Mouse (Mus musculus) kidney, adult 8-10 months (tissue): ENCODE data around the gene Ecpas.

Experiments
- DNase-seq, 2 experiments: peaks; one replicate each; pipeline ENCODE4 v3.0.0; 2022

Ecpas gene

GRCm38 (mm10) chr4:58910175-58911068, 2.1 kb downstream of the Ecpas start:
- no peak for DNase-seq

GRCm38 (mm10) chr4:58907453-58907852, 5.1 kb downstream of the Ecpas start:
- DNase-seq = no peak

- DNase-seq = no peak
These were observed 14.2 kb downstream of the Ecpas start for GRCm38 (mm10) chr4:58898318-58898717.

DNA sequence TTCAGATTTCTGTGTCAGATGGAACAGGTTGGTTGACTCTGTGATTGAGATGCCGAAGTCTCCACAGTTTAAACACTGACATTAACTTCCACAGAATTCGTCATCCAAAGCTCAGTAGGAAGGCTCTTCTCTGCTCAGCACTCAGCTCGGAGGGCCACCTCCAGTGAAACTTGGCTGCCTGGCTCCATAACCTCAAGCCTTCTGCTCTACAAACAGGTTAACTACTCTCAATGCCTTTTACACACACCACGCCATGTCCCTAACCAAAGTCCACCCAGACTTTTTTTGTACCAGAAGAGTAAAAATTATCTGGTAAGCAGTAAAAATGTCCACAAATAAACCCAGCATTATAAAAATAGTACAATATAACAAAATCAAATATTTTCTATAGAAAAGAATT, 15.1 kb downstream of the Ecpas start:
- no peak for DNase-seq

DNA sequence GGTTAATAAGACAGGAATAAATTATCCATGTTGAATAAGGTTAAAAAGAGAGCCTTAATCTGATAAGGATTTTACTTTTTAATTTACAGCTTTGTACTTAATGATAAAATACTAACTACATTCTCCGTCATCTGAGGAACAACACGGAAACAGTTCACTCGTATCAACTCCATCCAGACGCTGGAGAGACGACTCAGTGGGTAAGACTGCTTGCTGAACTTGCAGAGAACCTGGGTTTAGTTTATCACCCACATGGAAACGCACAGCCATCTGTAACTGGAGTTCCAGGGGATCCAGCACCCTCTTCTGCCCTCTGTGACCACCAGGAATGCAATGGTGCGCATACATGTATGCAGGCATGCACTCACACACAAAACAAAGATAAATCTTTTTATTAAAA, 18.1 kb downstream of the Ecpas start:
- DNase-seq = no peak

DNA sequence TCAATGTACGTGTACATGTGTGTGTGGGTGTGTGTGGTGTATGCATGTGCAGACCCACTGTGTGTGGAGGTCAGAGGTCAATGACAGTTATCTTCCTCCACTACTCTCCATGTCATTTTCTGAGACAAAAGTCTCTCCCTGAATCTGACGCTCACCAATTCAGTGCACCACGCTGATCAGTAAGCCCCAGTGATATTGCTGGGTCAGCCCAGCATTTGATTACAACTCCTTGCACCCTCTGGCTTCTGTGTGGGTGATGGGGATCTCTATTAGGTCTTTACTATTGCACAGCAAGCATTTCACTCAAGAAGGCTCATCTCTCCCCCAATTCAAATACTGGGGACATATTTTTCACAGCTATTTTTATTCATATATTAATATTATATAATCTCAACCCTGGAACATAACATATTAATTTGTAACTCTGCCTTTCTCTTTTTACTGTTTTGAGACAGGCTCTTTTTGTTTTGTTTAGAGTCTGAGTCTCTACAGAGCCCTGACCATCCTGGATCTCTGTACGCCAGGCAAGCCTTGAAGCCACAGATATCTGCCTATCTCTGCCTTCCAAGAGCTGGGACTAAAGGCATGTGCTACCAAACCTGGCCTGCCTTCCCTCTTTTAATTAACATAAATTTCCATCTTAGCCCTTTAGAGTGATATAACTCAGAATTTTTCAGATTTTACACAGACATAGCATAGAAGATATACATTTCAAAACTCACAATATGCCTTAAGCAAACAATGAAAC, 22.3 kb downstream of the Ecpas start:
- no peak for DNase-seq

GRCm38 (mm10) chr4:58888568-58888967, 24.0 kb downstream of the Ecpas start:
- no peak for DNase-seq

GRCm38 (mm10) chr4:58887626-58888025, 24.9 kb downstream of the Ecpas start:
- no peak for DNase-seq

DNA sequence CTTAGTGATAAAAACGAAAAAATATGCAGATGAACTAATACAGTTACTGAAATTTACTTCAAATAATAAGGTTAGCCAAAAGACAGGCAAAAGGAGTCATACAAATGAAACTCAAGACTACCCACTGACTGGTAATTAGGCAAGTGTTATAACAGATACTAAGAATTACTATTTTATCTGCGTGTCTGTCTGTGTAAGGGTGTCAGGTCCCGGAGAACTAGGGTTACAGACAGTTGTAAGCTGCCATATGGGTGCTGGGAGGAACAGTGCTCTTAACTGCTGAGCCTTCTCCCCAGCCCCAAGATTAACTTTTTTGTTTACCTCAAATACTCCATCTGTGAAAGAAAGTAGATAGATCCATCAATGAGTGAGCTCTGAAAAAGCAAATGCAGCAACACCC, 25.8 kb downstream of the Ecpas start:
- DNase-seq = no peak

GRCm38 (mm10) chr4:58885341-58885740, 27.2 kb downstream of the Ecpas start:
- no peak for DNase-seq

GRCm38 (mm10) chr4:58883841-58884240, 28.7 kb downstream of the Ecpas start:
- no peak for DNase-seq

- DNase-seq = no peak
These were observed 38.2 kb downstream of the Ecpas start for GRCm38 (mm10) chr4:58874373-58874772.

DNA sequence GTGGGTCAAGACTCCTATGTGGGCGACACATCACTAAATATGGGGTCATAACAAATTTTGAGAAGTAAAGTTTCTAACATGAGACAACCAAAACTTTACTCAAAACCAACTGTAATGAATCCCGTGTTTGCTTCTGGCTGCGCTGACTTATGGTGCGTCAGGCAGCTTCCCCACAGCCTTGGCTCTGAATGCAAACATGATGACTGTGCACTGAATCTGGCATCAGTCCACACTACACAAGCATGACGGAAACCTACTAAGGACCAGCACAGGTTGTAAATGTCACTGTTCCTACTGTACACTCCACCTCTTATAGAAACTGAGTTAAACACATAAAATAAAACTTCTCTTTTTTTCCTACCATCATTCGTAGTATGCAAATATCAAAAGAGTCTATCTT, 45.3 kb downstream of the Ecpas start:
- DNase-seq = peak in 1 of 2 experiments; percentile 9

- no peak for DNase-seq
These were observed 79.6 kb downstream of the Ecpas start for GRCm38 (mm10) chr4:58832908-58833307.

DNA sequence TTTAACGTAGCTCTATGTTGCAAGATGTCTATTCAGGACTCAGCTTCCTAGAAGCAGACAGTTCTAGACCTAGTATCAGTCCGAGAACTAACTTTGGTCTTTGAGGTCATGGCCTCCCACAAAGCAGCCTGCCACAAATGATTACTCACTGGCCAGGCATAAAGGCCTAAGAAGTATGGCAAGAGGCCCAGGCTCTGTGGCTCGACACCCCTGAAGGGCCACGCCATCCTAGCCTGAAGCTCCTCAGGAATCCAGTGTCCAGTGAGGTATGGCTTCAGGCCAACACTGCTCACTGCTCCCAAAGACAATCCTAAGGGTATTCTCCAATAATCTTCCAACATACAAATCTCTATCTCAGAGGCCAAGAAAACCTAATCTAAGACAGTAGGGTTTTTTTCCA, 86.6 kb downstream of the Ecpas start:
- peak in 1 of 2 experiments; percentile 4 for DNase-seq

DNA sequence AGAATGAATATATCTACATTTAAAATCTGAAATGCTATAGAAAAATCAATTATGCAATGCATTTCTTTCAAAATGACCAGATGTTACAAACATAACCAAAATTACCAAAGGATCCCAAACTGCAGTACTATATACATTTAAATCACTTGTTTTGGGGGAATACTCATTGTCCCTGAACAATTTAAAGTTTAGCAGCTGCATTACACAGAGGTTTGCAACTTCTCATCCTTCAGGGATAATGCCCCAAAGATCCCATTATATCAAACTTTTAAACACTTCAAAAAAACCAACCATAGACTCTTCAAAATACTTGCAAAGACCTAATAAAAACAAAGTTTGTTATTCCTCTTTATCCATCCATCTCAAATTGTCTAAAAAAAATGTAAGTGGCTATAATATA, 124.9 kb downstream of the Ecpas start, which contains the start of gene Olfr267:
Olfr267 (minus strand) TSS at position 101 of the 400 bp plus-strand sequence.
- DNase-seq = no peak

- DNase-seq = no peak
These were observed 125.9 kb downstream of the Ecpas start for GRCm38 (mm10) chr4:58786659-58787058.

DNA sequence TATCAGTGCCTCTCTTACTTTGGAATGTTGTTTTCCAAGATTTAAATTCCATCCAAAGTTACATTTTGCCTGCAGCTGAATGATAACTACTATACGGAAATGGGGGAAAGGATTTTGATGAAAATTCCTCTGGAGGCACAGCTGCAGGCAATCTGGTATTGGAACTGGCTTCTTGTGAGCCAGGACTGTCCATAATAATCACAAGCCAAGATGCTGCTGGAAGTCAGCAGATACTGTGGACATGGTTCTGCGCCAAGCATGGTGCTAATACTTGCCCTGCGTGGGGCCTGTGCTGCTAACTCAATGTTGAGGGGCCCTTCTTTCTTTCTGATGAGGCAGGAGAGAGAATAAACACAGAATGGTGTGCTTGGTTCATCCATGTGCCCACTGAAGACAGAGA, 149.1 kb downstream of the Ecpas start:
- no peak for DNase-seq

- no peak for DNase-seq
These were observed 163.0 kb downstream of the Ecpas start for GRCm38 (mm10) chr4:58749510-58749909.

DNA sequence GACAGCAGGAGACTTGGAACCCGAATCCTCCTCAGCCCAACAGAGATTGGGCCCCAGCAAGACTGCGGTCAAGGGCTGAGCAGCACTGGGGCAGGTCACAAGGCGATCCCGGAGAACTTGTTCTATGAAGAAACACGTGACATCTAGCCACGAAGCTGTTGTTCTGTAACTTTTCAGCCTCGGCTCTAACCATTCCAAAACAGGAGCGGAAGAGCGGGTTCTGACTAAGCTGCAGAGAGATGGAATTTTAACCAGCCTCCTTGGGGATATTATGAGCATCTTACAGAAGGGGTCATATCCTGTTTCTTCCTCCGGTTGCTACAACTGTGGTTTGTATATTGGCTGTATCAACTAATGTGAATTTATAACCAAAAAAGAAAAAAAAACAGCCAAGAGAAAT, 163.4 kb downstream of the Ecpas start:
- peak; percentile 16 to 28 for DNase-seq
